Mouse (Mus musculus) neutrophil, adult 5-6 weeks (primary cell): ENCODE measurements around the gene Herc6. TPM values are rescaled to one million over a fixed set of nuclear protein-coding genes. Genes with fewer than 3 reads are reported as not detected.
"Not testable (repeated sequence)": the region's sequence is repeated elsewhere in the genome, so short reads cannot be mapped to it uniquely, and the experiment has no call there.

ENCODE experiments used
- ATAC-seq: fragments of 151-379, 151-347 bp; 2 replicates; pipeline ENCODE4 v1.8.0; 2017; ENCODE audit warnings: mild to moderate bottlenecking, moderate TSS enrichment; ENCODE audit not compliant: insufficient number of reproducible peaks, poor library complexity, low FRiP score, severe bottlenecking; ENCODE audit errors: extremely low read depth
- total RNA-seq: library from RNA; stranded (forward); fragments of 200-1000 nt; gene quantifications from 2 replicates; pipeline ENCODE4 v1.2.3, GENCODE M21; 2017

The Herc6 gene
- 38.3 and 43.8 TPM in 2 replicates for total RNA-seq

DNA sequence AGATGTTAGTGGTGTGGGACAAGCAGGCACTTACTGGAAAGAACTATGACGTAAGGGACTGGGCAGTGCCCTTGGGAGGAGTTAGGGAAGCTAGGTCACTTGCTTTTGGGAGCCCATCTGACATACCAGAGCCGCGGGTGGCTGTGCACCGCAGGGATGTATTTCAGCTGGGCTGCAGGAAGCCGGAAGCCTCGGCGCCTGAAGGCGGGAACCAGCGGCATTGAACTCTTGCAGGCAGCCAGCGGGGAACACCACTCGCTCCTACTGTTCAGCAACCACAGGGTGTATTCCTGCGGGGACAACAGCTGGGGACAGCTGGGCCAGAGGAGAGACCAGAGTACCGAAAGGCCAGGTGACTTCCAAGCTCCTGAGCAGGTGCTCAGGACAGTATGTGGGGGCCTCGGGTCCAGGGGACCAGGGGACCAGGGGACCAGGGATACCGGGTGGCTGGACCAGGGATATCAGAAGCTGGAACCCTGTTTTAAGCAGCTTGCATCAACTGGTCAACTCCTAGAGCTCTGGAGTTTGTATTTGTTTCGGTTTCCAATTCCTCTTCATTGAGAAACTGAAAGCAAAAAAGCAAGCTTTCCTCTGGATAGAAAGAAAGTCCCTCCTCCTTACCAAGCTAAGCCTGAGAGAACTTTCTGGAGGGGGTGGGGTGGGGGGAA, at the start of gene Herc6:
Gene Herc6, plus strand, starts transcription at position 120 of the 668 bp plus-strand sequence.
- peak; percentile 75 for ATAC-seq

DNA sequence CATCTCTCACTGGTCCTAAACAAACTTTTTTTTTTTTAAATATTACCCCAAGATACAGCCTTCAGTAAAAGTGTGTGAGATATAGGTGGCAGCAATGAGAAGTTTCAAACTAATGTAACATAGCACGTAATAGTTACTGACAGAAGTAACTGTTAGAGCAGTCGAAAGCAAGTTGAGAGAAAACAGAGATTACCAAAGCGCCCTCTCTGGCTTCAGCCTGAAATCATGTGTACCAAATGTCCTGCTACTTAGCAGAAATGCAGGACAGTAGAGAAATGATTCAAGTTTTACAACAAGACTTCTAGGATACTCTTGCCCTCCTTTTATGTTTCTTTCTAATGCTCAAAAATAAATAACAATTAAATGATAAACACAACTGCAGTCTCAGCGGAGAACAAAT, 49.8 kb upstream of the Herc6 start:
- ATAC-seq: no peak

DNA sequence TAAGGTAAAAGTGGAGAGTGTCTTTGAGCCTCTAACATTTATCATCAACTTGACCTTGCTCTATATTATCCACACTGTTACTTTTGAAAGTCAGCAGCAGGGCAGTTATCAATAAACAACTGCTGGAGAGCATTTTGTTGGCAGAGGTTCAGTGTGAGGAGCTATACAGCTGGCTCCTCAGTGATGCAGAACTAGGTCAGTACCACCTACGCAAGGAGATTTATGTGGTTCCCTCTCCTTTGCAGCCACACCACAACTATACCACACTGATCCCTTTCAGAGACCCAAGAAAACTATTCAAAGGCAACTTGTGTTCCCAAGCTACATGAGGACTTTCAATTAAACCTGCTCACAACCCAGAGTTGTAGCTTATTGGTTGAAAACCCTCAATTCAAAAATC, 49.4 kb upstream of the Herc6 start:
- no peak for ATAC-seq

DNA sequence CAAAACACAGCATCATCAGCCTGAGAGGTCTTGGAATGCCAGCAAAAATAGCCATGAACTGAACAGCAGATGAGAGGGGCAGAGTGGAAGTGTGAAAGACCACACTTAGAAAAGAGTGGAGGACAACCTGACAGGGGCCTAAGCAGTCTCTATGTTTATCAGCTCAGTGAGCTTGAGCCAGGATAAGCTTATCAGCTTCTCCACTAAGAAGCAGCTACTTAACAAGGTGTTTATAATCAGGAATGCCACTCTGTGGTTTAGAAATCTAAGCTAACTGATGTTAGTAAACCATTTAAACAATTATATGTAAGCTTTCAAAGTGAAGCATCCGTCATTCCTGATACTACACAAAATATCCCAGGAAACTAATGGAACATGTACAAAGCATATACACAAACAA, 48.8 kb upstream of the Herc6 start:
- no peak for ATAC-seq

DNA sequence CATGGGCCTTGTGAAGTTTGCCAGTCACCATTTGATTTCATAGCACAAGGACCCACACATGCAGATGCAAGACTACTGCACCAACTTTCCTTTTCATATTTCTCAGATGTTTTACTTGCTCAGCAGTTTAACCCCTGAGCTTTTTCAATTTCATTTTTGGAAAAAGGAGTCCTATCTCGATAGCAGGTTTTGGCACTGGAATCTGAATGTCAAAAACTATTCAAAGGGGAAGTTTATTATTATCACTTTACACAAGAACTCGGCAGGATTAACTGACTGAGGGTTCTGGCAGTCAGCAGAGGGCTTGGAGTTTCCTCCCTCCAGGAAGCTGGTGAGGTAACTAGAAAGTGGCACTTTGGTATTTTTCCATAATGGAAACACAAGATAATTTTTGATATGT, 47.4 kb upstream of the Herc6 start:
- no peak for ATAC-seq

DNA sequence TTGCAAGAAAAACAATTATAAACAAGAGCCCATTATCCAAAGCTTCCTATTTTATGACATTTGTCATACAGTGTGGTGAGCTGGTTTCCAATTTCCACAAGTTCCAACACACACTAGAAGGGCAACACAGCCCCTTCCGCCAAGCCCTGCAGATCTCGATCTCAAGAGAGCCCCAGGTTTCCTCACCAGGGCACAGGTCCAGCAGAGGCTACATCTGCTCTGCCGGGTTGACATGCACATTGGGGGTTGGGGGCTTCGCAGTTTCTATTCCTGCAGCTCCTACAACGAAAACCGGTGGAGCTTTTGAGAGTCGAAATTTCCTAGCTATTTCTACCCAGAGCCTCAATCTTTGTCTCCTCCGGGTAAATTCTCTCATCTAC, 46.6 kb upstream of the Herc6 start:
- no peak for ATAC-seq

DNA sequence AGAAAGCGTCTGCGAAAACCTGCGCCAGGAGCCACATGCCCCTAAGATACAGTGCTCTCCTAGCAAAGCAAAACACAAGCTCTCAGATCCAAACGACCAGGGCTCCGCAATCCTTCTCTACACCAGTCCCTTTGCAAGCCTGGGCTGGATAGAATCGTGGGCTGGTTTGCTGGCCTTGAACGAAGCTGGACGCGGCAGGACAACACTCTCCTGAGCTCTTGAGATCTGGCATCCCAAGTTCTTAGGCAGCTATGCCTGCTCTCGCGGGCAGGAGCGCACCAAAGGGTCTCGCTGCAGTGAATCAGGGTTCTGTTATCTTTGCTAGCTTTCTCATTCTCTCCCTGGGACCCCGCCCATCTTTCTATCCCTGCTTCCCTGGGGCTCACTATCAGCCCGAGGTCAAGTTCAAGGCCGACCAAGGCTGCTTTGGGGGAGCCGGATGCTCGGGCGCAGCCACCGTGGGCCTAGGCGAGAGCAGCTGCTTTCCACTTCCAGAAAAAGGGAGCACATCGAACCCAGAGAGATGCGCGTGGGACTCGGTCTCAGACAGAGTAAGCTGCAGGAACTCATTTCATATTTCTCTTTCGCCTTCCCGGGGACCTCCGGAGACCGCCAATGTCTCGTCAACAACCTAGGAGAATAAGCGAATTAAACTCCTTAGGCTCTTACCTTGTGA, 46.1 kb upstream of the Herc6 start:
- ATAC-seq: no peak

DNA sequence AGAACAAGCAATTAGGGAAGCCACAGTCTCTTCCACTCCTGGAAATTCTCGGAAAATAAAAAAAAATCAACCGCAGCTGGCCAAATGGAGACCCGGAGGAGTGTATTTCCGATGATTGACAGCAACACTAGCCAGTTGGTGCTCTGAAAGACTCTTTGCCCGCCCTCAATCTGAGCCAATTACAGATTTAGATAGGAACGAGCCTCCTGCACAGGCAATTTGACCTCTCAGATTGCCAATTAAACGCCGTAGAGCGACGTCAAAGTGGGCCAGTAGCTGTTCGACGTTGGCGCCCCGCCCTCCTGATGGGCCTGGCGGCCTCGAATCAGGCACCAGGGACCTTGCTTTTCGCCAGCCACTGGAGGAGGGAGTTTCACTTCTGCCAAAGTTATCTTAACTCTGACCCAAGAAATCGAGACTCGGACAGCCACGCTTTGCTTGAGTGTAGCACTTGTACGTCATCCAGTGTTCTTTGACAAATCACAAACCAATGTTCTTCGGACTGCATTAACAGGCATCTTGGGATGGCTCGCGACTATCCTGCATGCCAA, 45.3 kb upstream of the Herc6 start, which contains the start of gene Ppm1k:
Gene Ppm1k, minus strand, starts transcription at position 83 of the 551 bp plus-strand sequence.
- peak; percentile 97 for ATAC-seq

DNA sequence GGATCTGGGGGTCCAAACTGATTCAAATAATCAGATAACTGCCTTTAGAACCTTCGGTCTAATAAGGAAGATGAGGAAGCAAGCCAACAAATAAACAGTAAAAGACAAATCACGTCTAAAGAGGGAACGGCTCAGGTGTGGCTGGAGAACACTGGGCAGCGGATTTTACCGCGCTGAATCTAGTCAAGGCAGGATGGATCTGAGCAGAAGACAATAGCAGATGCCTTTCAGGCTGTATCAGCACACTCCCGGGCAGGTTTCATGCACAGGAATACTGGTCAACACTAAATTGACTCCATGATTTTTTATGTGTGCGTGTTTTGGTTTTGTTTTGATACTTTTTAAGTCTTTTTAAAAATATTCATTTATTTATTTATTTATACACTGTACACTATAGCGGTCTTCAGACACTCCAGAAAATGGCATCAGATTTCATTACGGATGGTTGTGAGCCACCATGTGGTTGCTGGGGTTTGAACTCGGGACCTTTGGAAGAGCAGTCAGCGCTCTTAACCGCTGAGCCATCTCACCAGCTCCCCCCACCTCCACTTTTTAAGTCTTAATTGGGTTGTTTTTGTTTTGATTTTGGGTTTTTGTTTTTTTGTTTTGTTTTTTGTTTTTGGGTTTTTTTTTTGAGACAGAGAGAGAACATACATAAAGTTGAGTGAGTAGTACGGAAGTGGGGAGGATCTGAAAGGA, 44.7 kb upstream of the Herc6 start:
- ATAC-seq: no peak

DNA sequence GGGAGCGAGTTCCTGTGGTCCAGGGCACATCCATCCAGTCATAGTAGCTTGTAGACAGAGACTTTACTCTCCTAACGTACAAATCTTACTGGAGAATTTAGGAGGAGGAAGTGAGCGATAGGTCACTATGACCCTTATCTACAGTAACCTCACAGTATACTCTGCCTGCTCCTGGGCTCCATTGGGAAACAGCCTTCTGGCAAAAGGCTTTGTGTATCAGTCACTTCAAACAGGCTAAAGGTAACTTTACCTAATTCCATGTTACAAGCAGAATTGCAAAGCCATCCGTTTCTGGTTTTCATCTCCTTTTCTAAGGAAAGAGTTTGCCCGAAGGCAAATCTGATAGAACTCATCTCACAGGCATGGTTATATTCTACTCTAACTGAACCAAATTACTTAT, 42.9 kb upstream of the Herc6 start:
- no peak for ATAC-seq

DNA sequence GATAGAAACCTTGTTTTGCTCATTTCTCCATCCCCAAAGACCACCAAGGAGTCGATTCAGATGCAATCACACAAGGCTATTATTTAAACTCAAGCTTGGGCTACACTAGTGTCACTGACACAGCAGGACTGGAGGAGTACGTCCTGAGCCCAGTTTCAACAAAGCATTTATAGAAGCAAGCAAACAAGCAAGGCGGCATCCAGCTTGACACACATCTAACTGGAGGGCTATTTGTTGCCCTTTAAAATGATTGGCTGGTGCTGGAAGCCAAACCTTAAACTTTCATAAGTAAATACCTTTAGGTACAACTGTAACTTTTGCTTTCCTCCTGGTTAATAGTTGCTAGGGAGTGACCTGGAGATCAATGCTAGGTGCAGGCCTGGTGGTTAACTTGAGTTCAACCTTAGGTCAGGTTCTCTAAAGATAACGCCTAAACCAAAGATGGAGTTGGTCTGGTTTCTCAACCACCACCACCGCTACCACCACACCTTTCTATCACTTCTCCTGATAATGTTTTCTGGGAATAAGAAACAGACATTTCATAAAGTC, 39.8 kb upstream of the Herc6 start:
- ATAC-seq: no peak

DNA sequence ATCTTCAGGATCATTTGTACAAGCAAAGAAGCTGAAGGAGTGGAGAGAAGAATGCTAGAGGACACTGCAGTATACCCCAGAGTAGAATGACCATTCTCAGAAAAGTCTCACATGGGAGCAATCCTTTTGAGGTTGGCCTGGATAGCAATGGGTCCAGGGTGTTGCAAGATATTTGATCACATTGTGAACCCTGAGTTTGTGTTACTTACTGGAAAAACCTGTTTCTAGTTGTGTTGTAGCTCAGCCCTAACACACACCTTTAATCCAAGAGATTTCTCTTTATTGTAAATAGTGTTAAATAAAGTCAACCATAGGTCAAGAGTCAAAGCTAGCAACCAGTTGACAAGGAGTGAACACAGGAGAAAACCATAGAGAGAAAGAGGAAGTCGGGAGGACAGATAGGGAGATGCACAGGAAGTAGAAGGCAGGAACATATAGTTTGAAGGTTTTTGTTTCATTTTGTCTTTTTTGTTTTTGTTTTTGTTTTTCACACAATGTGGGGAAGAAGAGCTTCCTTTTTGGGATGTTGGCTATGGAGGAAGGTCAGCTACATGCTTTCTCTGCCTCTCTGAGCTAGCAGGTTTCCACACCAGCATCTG, 39.0 kb upstream of the Herc6 start:
- ATAC-seq: 0 out of 2 replicates have a peak, but pooled peaks have one; percentile 33

DNA sequence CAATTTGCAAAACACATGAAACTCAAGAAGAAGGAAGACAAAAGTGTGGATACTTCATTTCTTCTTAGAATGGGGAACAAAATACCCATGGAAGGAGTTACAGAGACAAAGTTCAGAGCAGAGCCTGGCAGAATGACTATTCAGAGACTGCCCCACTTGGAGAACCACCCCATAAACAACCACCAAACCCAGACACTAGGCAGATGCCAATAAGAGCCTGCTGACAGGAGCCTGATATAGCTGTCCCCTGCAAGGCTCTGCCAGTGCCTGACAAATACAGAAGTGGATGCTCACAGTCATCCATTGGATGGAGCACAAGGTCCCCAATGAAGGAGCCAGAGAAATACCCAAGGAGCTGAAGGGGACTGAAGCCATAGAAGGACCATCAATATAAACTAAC, 37.2 kb upstream of the Herc6 start:
- ATAC-seq: not testable (repeated sequence)

DNA sequence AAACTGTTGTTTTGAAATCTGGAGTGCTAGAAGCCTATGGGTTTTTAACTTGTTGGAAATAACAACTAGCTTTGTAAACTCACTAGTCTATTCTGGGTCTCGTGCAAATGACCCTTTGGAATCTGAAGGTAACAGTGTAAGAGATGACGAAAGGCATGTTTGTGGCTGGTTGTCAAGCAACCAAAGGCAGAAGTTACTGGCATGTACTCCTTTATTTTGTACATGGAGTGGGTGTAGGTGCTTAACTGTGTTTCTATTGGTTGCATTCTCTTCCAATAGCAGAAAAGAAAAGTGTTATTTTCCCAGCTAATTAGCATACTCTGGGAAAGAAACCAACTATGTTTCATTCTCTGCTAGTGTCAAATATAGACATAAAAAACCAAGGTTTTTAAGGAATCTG, 35.9 kb upstream of the Herc6 start:
- ATAC-seq: no peak

DNA sequence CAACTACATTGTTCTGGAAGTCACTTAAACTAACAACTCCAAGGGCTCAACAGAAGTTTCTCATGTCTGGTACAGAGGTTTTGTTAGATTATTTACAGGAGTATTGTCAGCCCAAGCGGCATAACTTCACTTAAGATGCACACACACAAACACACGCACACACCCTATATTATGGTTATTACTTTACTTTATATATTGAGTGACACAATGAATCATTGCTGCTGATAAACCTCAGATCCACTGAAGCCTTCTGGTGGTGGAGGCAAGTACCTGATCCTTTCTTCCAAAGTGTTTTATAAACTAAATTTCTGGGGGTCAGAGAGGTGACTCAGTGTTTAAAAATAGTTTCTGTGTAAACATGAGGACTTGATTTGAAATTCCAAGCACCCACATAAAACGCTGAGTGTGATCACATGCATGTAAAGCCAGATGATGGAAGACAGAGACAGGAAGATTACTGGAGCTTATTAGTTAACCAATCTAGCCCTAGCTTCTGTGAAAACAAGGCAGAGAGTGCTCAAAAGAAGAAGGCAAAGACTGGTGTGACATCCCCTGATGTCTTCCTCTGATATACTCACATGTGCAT, 29.5 kb upstream of the Herc6 start:
- no peak for ATAC-seq

DNA sequence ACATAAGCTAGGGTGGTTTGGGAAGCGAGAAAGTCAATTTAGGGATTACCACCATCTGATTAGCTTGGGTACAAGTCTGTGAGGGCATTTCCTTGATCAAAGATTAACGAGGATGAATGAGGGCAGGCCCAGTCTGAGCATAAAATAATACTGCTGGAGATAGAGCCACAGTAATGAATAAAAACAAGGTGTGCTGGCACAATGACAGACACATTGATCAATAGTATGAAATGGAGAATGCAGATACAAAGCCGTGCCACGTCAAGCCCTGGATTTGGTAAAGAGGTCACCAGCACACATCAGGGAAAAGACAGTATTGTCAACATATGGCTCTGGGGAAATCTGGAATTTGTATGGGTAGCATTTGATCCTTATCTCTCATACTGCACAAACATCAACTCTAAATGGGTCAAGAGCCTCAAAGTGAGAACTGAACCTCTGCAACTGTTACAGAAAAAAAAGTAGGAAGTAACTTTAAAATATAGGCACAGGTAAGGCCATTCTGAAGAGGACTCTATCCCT, 22.9 kb upstream of the Herc6 start:
- ATAC-seq: no peak

DNA sequence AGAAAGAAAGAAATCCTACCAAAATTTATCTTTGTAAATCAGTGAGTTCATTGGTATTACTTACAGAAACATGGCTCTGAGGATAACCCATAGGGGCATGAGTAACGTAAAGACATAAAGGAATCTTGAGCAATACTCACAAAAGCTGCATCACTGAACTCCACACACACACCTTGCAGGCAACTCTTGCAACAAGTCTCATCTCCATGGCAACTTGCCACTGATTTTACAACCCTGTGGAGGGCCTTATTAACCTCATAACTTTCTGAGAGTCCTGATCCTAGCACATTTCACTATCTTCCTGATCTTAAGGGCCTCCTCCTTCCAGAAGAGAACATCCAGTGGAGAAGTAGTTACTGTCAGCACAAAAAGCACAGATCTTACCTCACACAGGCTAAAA, 17.3 kb upstream of the Herc6 start:
- ATAC-seq: no peak

DNA sequence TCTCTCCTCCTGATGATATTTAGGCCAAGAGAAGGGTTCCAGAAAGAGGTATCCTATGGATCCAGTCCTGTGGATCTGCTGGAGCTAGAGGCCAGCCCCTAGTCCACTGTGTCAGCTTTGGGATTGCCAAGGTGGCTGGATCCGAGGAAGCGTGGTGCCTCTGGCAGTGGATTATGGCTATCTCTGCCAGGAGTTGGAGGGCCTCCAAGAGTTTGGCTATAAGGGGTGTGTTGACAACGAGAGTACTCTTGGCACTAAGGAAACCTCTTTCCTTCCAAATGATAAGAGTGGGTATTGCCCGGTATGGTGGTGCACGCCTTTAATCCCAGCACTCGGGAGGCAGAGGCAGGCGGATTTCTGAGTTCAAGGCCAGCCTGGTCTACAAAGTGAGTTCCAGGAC, 15.3 kb upstream of the Herc6 start:
- no peak for ATAC-seq

DNA sequence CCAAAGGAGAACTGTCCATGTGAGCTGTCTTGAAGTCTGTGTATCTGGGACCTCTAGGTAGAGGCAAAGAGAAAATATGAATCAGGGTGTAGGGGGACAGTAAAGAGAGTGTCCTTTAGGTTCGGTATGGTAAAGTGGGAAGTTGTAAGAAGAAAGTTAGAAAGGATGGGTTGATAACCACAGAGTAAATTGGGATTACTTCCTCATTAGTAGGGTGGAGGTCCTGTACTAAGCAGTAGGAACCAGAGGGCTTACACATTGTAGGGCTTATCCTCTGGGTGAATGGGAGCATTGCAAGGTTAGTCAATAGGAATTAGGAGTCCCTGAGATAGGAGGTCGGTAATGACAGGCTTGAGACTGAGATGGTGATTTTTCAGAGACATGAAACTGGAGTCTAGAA, 13.2 kb upstream of the Herc6 start:
- ATAC-seq: no peak
